12 mouse cellular contexts compared by ENCODE assay signal in the genomic region with DNA sequence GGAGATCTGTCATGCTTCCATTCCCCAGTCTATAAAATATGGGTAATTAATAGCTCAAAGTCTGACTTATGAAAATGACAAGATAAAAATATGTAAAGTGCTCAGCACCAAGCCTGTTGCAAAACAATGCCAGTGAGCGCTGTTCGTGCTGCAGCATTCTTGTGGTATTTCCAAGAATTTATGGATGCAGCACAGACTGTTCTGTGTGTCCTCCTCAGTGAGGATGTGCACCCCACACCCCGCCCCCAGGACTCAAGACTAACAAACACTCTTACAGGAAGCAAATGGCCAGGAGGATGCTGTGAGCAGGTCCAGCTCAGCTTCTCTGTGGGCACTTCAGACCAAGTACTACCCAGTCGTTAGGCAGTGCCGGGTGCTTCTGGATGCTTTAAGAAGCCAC.
DNase-seq lines count a peak whose midpoint lies in the region; ATAC-seq and TF ChIP-seq lines count a peak whose summit lies in the region.
"Had no signal": no experiment of that assay in that cellular context is flagged by ENCODE, and none has a peak within 500 bp of the region (broad histone marks: within the 10 kb centered on the region; RNA-seq: fewer than 3 reads in every experiment).

No protein-coding gene starts in this region.

- H3K4me2 ChIP-seq in forebrain, embryonic 11.5 days (ENCODE audit: low read depth, low read length, severe bottlenecking) = no peak overlapping the region
- H3K4me2 ChIP-seq in forebrain, embryonic 12.5 days = no peak overlapping the region
- no peak overlapping the region for H3K4me2 ChIP-seq in stomach, postnatal 0 days (replicated peaks; ENCODE audit: low read depth)
- H3K4me2 ChIP-seq: heart, embryonic 13.5 days; hindbrain, embryonic 14.5 days; liver, embryonic 12.5 days had no signal

- no peak overlapping the region for H3K4me3 ChIP-seq in forebrain, embryonic 11.5 days (ENCODE audit: low read depth, low read length)
- H3K4me3 ChIP-seq in forebrain, embryonic 12.5 days (replicated peaks) = no peak overlapping the region
- no peak overlapping the region for H3K4me3 ChIP-seq in cortical plate, adult 2 months (ENCODE audit: insufficient read depth, low read length)
- H3K4me3 ChIP-seq in stomach, postnatal 0 days (ENCODE audit: low read depth, low read length) = no peak overlapping the region
- H3K4me3 ChIP-seq: erythroblast, embryonic 14.5 days; heart, embryonic 13.5 days; liver, embryonic 12.5 days had no signal

- H3K27ac ChIP-seq in forebrain, embryonic 11.5 days (ENCODE audit: low read depth, low read length) = no peak overlapping the region
- no peak overlapping the region for H3K27ac ChIP-seq in forebrain, embryonic 12.5 days
- peak overlapping the region; percentile 51; the same call in 1 of the 2 replicates for H3K27ac ChIP-seq in cortical plate, adult 2 months (ENCODE audit: insufficient read depth, low read length)
- H3K27ac ChIP-seq in stomach, postnatal 0 days (replicated peaks) = 0 out of 2 replicates have a peak overlapping the region, but pooled peaks have one; percentile 13
- H3K27ac ChIP-seq: heart, embryonic 13.5 days; hindbrain, embryonic 14.5 days; liver, embryonic 12.5 days had no signal

- H3K36me3 ChIP-seq in forebrain, embryonic 11.5 days (ENCODE audit: control insufficient read depth, insufficient read depth, low read length) = no peaks in the 10 kb centered on the region
- H3K36me3 ChIP-seq in forebrain, embryonic 12.5 days (replicated peaks) = no peaks in the 10 kb centered on the region
- no peaks in the 10 kb centered on the region for H3K36me3 ChIP-seq in stomach, postnatal 0 days (ENCODE audit: control insufficient read depth, insufficient read depth, low read length)
- H3K36me3 ChIP-seq: heart, embryonic 13.5 days; liver, embryonic 12.5 days had no signal

- no peaks in the 10 kb centered on the region for H3K27me3 ChIP-seq in forebrain, embryonic 11.5 days (ENCODE audit: control insufficient read depth, insufficient read depth, low read length)
- H3K27me3 ChIP-seq in forebrain, embryonic 12.5 days = no peaks in the 10 kb centered on the region
- H3K27me3 ChIP-seq in stomach, postnatal 0 days (ENCODE audit: control insufficient read depth, insufficient read depth, low read length) = no peaks in the 10 kb centered on the region
- H3K27me3 ChIP-seq: heart, embryonic 13.5 days had no signal

- intact Hi-C loops in left cerebral cortex, postnatal 25 days (cut with DNase I) = loop anchor here (5.0 kb wide), 3 partner anchors 224 to 639 kb away; partner anchors contain the start of gene Xpo1

- 82% methylated on average over 5 of the region's 5 CpGs for WGBS in forebrain, embryonic 11.5 days
- 85% methylated on average over 5 of the region's 5 CpGs for WGBS in forebrain, embryonic 12.5 days
- WGBS in stomach, postnatal 0 days = 72% methylated on average over 5 of the region's 5 CpGs

- H3K4me1 ChIP-seq in forebrain, embryonic 11.5 days (replicated peaks; ENCODE audit: control insufficient read depth, insufficient read depth, low read length) = 0 out of 2 replicates have a peak, but pooled peaks cover 3% of the 10 kb centered on the region
- peaks cover 9% of the 10 kb centered on the region for H3K4me1 ChIP-seq in forebrain, embryonic 12.5 days
- peaks cover 11% of the 10 kb centered on the region for H3K4me1 ChIP-seq in cortical plate, adult 2 months (ENCODE audit: control insufficient read depth, insufficient read depth, low read length)
- peaks cover 11% of the 10 kb centered on the region for H3K4me1 ChIP-seq in stomach, postnatal 0 days (replicated peaks; ENCODE audit: control insufficient read depth, insufficient read depth)
- H3K4me1 ChIP-seq: liver, embryonic 12.5 days had no signal

- TF ChIP-seq EP300 in stomach, postnatal 0 days (optimal IDR thresholded peaks at IDR 0.05) = no peak

- no peak for TF ChIP-seq POLR2A in cortical plate, adult 2 months (IDR thresholded peaks at IDR 0.05; ENCODE audit: extremely low read depth, insufficient read depth, low read length)

- TF ChIP-seq CTCF in cortical plate, adult 2 months (IDR thresholded peaks at IDR 0.05; ENCODE audit: extremely low read depth, insufficient read depth, low read length) = no peak
- TF ChIP-seq CTCF in stomach, postnatal 0 days (IDR thresholded peaks at IDR 0.05; ENCODE audit: low read depth) = no peak

- no peaks in the 10 kb centered on the region for H3K9me3 ChIP-seq in forebrain, embryonic 11.5 days (ENCODE audit: control insufficient read depth, low read length)
- no peaks in the 10 kb centered on the region for H3K9me3 ChIP-seq in forebrain, embryonic 12.5 days
- H3K9me3 ChIP-seq in stomach, postnatal 0 days (ENCODE audit: control insufficient read depth, low read length) = no peaks in the 10 kb centered on the region
- H3K9me3 ChIP-seq: heart, embryonic 13.5 days; liver, embryonic 12.5 days had no signal

- ATAC-seq in forebrain, embryonic 11.5 days (replicated peaks; ENCODE audit: low FRiP score) = no peak
- ATAC-seq in forebrain, embryonic 12.5 days (ENCODE audit: low FRiP score) = no peak
- ATAC-seq in stomach, postnatal 0 days (ENCODE audit: low FRiP score, low TSS enrichment) = no peak
- no peak for ATAC-seq in monocyte, adult 5-6 weeks (replicated peaks; ENCODE audit: insufficient number of reproducible peaks, low FRiP score, low TSS enrichment, poor library complexity, severe bottlenecking)
- ATAC-seq: liver, embryonic 12.5 days had no signal

- no peak overlapping the region for H3K9ac ChIP-seq in forebrain, embryonic 11.5 days (ENCODE audit: low read length)
- H3K9ac ChIP-seq in forebrain, embryonic 12.5 days = no peak overlapping the region
- no peak overlapping the region for H3K9ac ChIP-seq in stomach, postnatal 0 days (ENCODE audit: low read length)
- H3K9ac ChIP-seq: heart, embryonic 13.5 days; hindbrain, embryonic 14.5 days; liver, embryonic 12.5 days had no signal

- peak; percentile 44 for DNase-seq in forebrain, embryonic 11.5 days (ENCODE audit: low spot score)
- peak; percentile 23 to 45 for DNase-seq in left cerebral cortex, postnatal 25 days (ENCODE audit: low spot score in 2 of 2)
- DNase-seq in left cerebral cortex, adult 11 months (ENCODE audit: low spot score) = no peak
- peak; percentile 12 for DNase-seq in stomach, postnatal 0 days (ENCODE audit: low spot score)
- DNase-seq in yolk sac, embryonic 10.5 days (ENCODE audit: low spot score) = no peak

Comparison
In these comparisons a context has a peak if more than half of its experiments do, and no peak if none do; other contexts are left out.
1. DNase-seq: peak in forebrain, embryonic 11.5 days (single experiment), left cerebral cortex, postnatal 25 days (2 of 2) and stomach, postnatal 0 days (single experiment); none in left cerebral cortex, adult 11 months (single experiment) and yolk sac, embryonic 10.5 days (single experiment).
2. H3K27ac ChIP-seq: peak in cortical plate, adult 2 months (single experiment) and stomach, postnatal 0 days (single experiment); none in forebrain, embryonic 11.5 days (single experiment) and forebrain, embryonic 12.5 days (single experiment).